Mouse (Mus musculus) MEL (cell line): ENCODE results near the gene Apba1. TPM values are rescaled to one million over a fixed set of nuclear protein-coding genes. Genes with fewer than 3 reads are reported as not detected.

Source experiments
- DNase-seq: peaks from one replicate; pipeline ENCODE4 v3.0.0; 2011; ENCODE audit warnings: low read depth, low spot score
- H3K27ac ChIP-seq: 2 replicates; pipeline ENCODE4 v1.5.1; 2012; ENCODE audit warnings: low read depth, mild to moderate bottlenecking, control low read depth, low read length, moderate library complexity; ENCODE audit not compliant: control insufficient read depth
- H3K27me3 ChIP-seq, 2 experiments: fragments of 150-350 bp in 1 of 2; sonication (generic) in 1 of 2; 2 replicates each; pipeline ENCODE4 v1.6.1; 2012; ENCODE audit warnings: low read length in 2 of 2, mild to moderate bottlenecking in 2 of 2, improper control_type of control experiment in 1 of 2, moderate library complexity in 1 of 2; ENCODE audit not compliant: insufficient read depth in 2 of 2, control insufficient read depth in 1 of 2
- H3K36me3 ChIP-seq, 2 experiments: 2 replicates each; pipeline ENCODE4 v1.6.1; 2012 to 2014; ENCODE audit warnings: low read length in 2 of 2, improper control_type of control experiment in 1 of 2, inconsistent platforms in 1 of 2, mild to moderate bottlenecking in 1 of 2; ENCODE audit not compliant: insufficient read depth in 2 of 2, control insufficient read depth in 1 of 2
- H3K4me1 ChIP-seq, 2 experiments: fragments of 150-350 bp in 1 of 2; sonication (generic) in 1 of 2; 2 replicates each; pipeline ENCODE4 v1.6.1; 2012; ENCODE audit warnings: low read length in 2 of 2, improper control_type of control experiment in 1 of 2, mild to moderate bottlenecking in 1 of 2; ENCODE audit not compliant: insufficient read depth in 2 of 2, control insufficient read depth in 1 of 2
- H3K4me3 ChIP-seq, 2 experiments: fragments of 150-350 bp in 1 of 2; sonication (generic) in 1 of 2; 2 replicates each; pipeline ENCODE4 v1.5.1; 2012; ENCODE audit warnings: low read depth in 2 of 2, low read length in 2 of 2, mild to moderate bottlenecking in 2 of 2, moderate library complexity in 2 of 2, control low read depth in 1 of 2, improper control_type of control experiment in 1 of 2; ENCODE audit not compliant: control insufficient read depth in 1 of 2, insufficient read depth in 1 of 2
- H3K79me2 ChIP-seq: 2 replicates; pipeline ENCODE4 v1.6.1; 2012; ENCODE audit warnings: mild to moderate bottlenecking, low read length, moderate library complexity; ENCODE audit not compliant: control insufficient read depth, poor library complexity, insufficient read depth
- H3K9ac ChIP-seq: 2 replicates; pipeline ENCODE4 v1.6.1; 2012; ENCODE audit warnings: low read depth, mild to moderate bottlenecking, control low read depth, low read length, moderate library complexity; ENCODE audit not compliant: control insufficient read depth, poor library complexity, severe bottlenecking
- H3K9me3 ChIP-seq: fragments of 150-350 bp; sonication (generic); replicated peaks from 2 replicates; pipeline ENCODE4 v1.6.1; 2012; ENCODE audit warnings: mild to moderate bottlenecking, low read length, improper control_type of control experiment, moderate library complexity; ENCODE audit not compliant: insufficient read depth
- BHLHE40 ChIP-seq: IDR thresholded peaks from 2 replicates; pipeline ENCODE4 v1.6.1; 2012; ENCODE audit warnings: low read depth, mild to moderate bottlenecking, inconsistent platforms, low read length, improper control_type of control experiment, borderline replicate concordance
- CHD1 ChIP-seq: IDR thresholded peaks from 2 replicates; pipeline ENCODE4 v1.6.1; 2012; ENCODE audit warnings: low read depth, mild to moderate bottlenecking, inconsistent platforms, low read length, improper control_type of control experiment
- CHD2 ChIP-seq: IDR thresholded peaks from 2 replicates; pipeline ENCODE4 v1.6.1; 2011; ENCODE audit warnings: low read length, improper control_type of control experiment
- E2F4 ChIP-seq: IDR thresholded peaks from 2 replicates; pipeline ENCODE4 v1.6.1; 2011; ENCODE audit warnings: low read depth, low read length, improper control_type of control experiment, borderline replicate concordance
- EP300 ChIP-seq, 2 experiments: IDR thresholded peaks; 2 replicates each; pipeline ENCODE4 v1.6.1; 2011; ENCODE audit warnings: improper control_type of control experiment in 2 of 2, low read length in 2 of 2, low read depth in 1 of 2, mild to moderate bottlenecking in 1 of 2
- JUND ChIP-seq: IDR thresholded peaks from 2 replicates; pipeline ENCODE4 v1.6.1; 2011; ENCODE audit warnings: low read depth, mild to moderate bottlenecking, improper control_type of control experiment, low read length
- KAT2A ChIP-seq: conservative IDR thresholded peaks from 2 replicates; pipeline ENCODE4 v1.6.1; 2012; ENCODE audit warnings: low read depth, low read length, improper control_type of control experiment, inconsistent platforms
- MAX ChIP-seq: IDR thresholded peaks from 2 replicates; pipeline ENCODE4 v1.6.1; 2011; ENCODE audit warnings: low read length, improper control_type of control experiment
- MAZ ChIP-seq: IDR thresholded peaks from 2 replicates; pipeline ENCODE4 v1.6.1; 2012; ENCODE audit warnings: low read depth, mild to moderate bottlenecking, inconsistent platforms, low read length, improper control_type of control experiment
- MEF2A ChIP-seq: IDR thresholded peaks from 2 replicates; pipeline ENCODE4 v1.6.1; 2014; ENCODE audit warnings: low read depth, mild to moderate bottlenecking, inconsistent platforms, low read length, improper control_type of control experiment; ENCODE audit not compliant: poor library complexity, insufficient replicate concordance, severe bottlenecking; ENCODE audit errors: extremely low read depth
- NRF1 ChIP-seq: IDR thresholded peaks from 2 replicates; pipeline ENCODE4 v1.6.1; 2014; ENCODE audit warnings: low read depth, mild to moderate bottlenecking, inconsistent platforms, low read length, improper control_type of control experiment, moderate library complexity; ENCODE audit not compliant: poor library complexity, insufficient read depth, severe bottlenecking
- POLR2A ChIP-seq, 2 experiments: IDR thresholded peaks; 2 replicates each; pipeline ENCODE4 v1.6.1; 2011 to 2012; ENCODE audit warnings: low read length in 2 of 2, mild to moderate bottlenecking in 2 of 2, control low read depth in 1 of 2, improper control_type of control experiment in 1 of 2, low read depth in 1 of 2, moderate library complexity in 1 of 2; ENCODE audit not compliant: control insufficient read depth in 1 of 2, insufficient read depth in 1 of 2, poor library complexity in 1 of 2
- POLR2AphosphoS2 ChIP-seq: IDR thresholded peaks from 2 replicates; pipeline ENCODE4 v1.6.1; 2011; ENCODE audit warnings: low read length, improper control_type of control experiment
- RAD21 ChIP-seq: IDR thresholded peaks from 2 replicates; pipeline ENCODE4 v1.6.1; 2011; ENCODE audit warnings: mild to moderate bottlenecking, low read depth, low read length, improper control_type of control experiment
- RCOR1 ChIP-seq: IDR thresholded peaks from 2 replicates; pipeline ENCODE4 v1.6.1; 2012; ENCODE audit warnings: low read depth, mild to moderate bottlenecking, inconsistent platforms, low read length, improper control_type of control experiment
- TCF12 ChIP-seq: IDR thresholded peaks from 2 replicates; pipeline ENCODE4 v1.6.1; 2014; ENCODE audit warnings: low read depth, mild to moderate bottlenecking, inconsistent platforms, low read length, improper control_type of control experiment, moderate library complexity
- UBTF ChIP-seq: IDR thresholded peaks from 2 replicates; pipeline ENCODE4 v1.6.1; 2012; ENCODE audit warnings: low read depth, mild to moderate bottlenecking, inconsistent platforms, low read length, improper control_type of control experiment, moderate library complexity, borderline replicate concordance; ENCODE audit not compliant: insufficient read depth
- ZKSCAN1 ChIP-seq: IDR thresholded peaks from 2 replicates; pipeline ENCODE4 v1.6.1; 2012; ENCODE audit warnings: low read depth, mild to moderate bottlenecking, inconsistent platforms, low read length, improper control_type of control experiment, moderate library complexity
- ZMIZ1 ChIP-seq: IDR thresholded peaks from 2 replicates; pipeline ENCODE4 v1.6.1; 2012; ENCODE audit warnings: low read depth, mild to moderate bottlenecking, inconsistent platforms, low read length, improper control_type of control experiment, moderate library complexity
- ZNF384 ChIP-seq: IDR thresholded peaks from 2 replicates; pipeline ENCODE4 v1.6.1; 2012; ENCODE audit warnings: low read depth, mild to moderate bottlenecking, inconsistent platforms, low read length, improper control_type of control experiment
- polyA plus RNA-seq, 2 experiments: library from polyadenylated mRNA; stranded (reverse) in 1 of 2; unstranded in 1 of 2; fragments of >175 nt in 1 of 2; fragments of >200 nt in 1 of 2; gene quantifications; 2 replicates each; pipeline versions ENCODE4 v1.2.1 to v1.2.4; 2012; ENCODE audit warnings: low replicate concordance in 2 of 2, low read depth in 1 of 2; ENCODE audit not compliant: insufficient read length in 2 of 2, insufficient read depth in 1 of 2, missing spikeins in 1 of 2
- total RNA-seq: library from RNA; depleted of rRNA; stranded (reverse); fragments of 300-350 nt; gene quantifications from 2 replicates; pipeline ENCODE4 v1.2.3, GENCODE M21; 2012

The Apba1 gene
- total and polyA plus RNA-seq, 3 experiments: under 0.01 to 0.03 TPM; not detected in 1

- no peaks in the 10 kb centered on the region for H3K9me3 ChIP-seq
- no peak overlapping the region for H3K27ac ChIP-seq
- H3K36me3 ChIP-seq: no peaks in the 10 kb centered on the region
- TF ChIP-seq POLR2AphosphoS2: no peak
- TF ChIP-seq ZKSCAN1: no peak
- no peak for TF ChIP-seq E2F4
- no peak for TF ChIP-seq MAZ
- TF ChIP-seq BHLHE40: no peak
- TF ChIP-seq TCF12: no peak
- TF ChIP-seq JUND: no peak
- TF ChIP-seq MEF2A: no peak
- TF ChIP-seq ZNF384: no peak
- TF ChIP-seq KAT2A: no peak
- no peak for TF ChIP-seq RCOR1
- TF ChIP-seq POLR2A (IDR thresholded peaks at IDR 0.05; ENCODE audit: control insufficient read depth in 1 of 2, insufficient read depth in 1 of 2, low read depth in 1 of 2, low read length in 2 of 2, poor library complexity in 1 of 2): no peak
- TF ChIP-seq UBTF: no peak
- TF ChIP-seq MAX: no peak
- no peak for TF ChIP-seq CHD2
- TF ChIP-seq ZMIZ1: no peak
- TF ChIP-seq RAD21: no peak
- no peak for DNase-seq
- no peaks in the 10 kb centered on the region for H3K4me1 ChIP-seq
- H3K79me2 ChIP-seq: no peaks in the 10 kb centered on the region
- no peak overlapping the region for H3K9ac ChIP-seq
- H3K4me3 ChIP-seq: no peak overlapping the region
- H3K27me3 ChIP-seq: no peaks in the 10 kb centered on the region
Measured at GRCm38 (mm10) chr19:23977901-23978443, 219.3 kb downstream of the Apba1 start.

GRCm38 (mm10) chr19:23980598-23980997 is 221.9 kb downstream of the Apba1 start:
- Histone ChIP-seq H3K27me3 (no peaks in the 10 kb centered on the region), H3K4me1 (no peaks in the 10 kb centered on the region), H3K9me3 (no peaks in the 10 kb centered on the region), H3K79me2 (no peaks in the 10 kb centered on the region), H3K27ac (no peak overlapping the region), H3K4me3 (no peak overlapping the region), H3K9ac (no peak overlapping the region), H3K36me3 (no peaks in the 10 kb centered on the region)
- TF ChIP-seq EP300 (IDR thresholded peaks at IDR 0.05; ENCODE audit: low read depth in 1 of 2, low read length in 2 of 2) (no peak), CHD1 (no peak), NRF1 (no peak)
- DNase-seq: no peak
